Mouse (Mus musculus) frontal cortex, postnatal 10 days (tissue): ENCODE data around the gene Urad.

Experiments used
- DNase-seq, 2 experiments: peaks; one replicate each; pipeline ENCODE4 v3.0.0; 2022; ENCODE audit warnings: low spot score in 2 of 2, mixed read lengths in 1 of 2

Gene Urad

GRCm38 (mm10) chr5:147325931-147326330 is 3.7 kb upstream of the Urad start:
- DNase-seq: no peak

GRCm38 (mm10) chr5:147323237-147323917 is 1.1 kb upstream of the Urad start:
- peak in 1 of 2 experiments; percentile 41 for DNase-seq

GRCm38 (mm10) chr5:147319653-147320052 is 2.6 kb downstream of the Urad start:
- no peak for DNase-seq

- no peak for DNase-seq
These were observed 4.2 kb downstream of the Urad start for GRCm38 (mm10) chr5:147317991-147318390.

GRCm38 (mm10) chr5:147317321-147317720 is 4.9 kb downstream of the Urad start:
- no peak for DNase-seq

GRCm38 (mm10) chr5:147315432-147316075 is 6.7 kb downstream of the Urad start:
- no peak for DNase-seq

GRCm38 (mm10) chr5:147314646-147315431 is 7.4 kb downstream of the Urad start:
- DNase-seq: no peak

GRCm38 (mm10) chr5:147312830-147313685 is 9.2 kb downstream of the Urad start:
- DNase-seq: no peak

GRCm38 (mm10) chr5:147309786-147310185 is 12.5 kb downstream of the Urad start:
- no peak for DNase-seq

- DNase-seq: no peak
These were observed 13.8 kb downstream of the Urad start for GRCm38 (mm10) chr5:147308451-147308850.

GRCm38 (mm10) chr5:147307398-147307785 is 14.8 kb downstream of the Urad start:
- DNase-seq: no peak

- no peak for DNase-seq
These were observed 15.4 kb downstream of the Urad start, which contains the start of gene Cdx2 for GRCm38 (mm10) chr5:147306638-147307397. TSS of gene Cdx2 (minus strand) at chr5:147307270.

- DNase-seq: no peak
These were observed 16.2 kb downstream of the Urad start for GRCm38 (mm10) chr5:147305856-147306637.

- no peak for DNase-seq
These were observed 17.1 kb downstream of the Urad start for GRCm38 (mm10) chr5:147305166-147305565.

GRCm38 (mm10) chr5:147304276-147305155 is 17.7 kb downstream of the Urad start:
- no peak for DNase-seq

- DNase-seq: no peak
These were observed 19.4 kb downstream of the Urad start for GRCm38 (mm10) chr5:147302746-147303400.

GRCm38 (mm10) chr5:147302141-147302540 is 20.1 kb downstream of the Urad start:
- no peak for DNase-seq

- no peak for DNase-seq
These were observed 20.5 kb downstream of the Urad start for GRCm38 (mm10) chr5:147301781-147302070.
